Mouse (Mus musculus): ENCODE results near the gene Hivep3. TPM values are rescaled to one million over a fixed set of nuclear protein-coding genes. Genes with fewer than 3 reads are reported as not detected.

Hivep3 gene
- total RNA-seq, 2 experiments from 2014 or later: 5.7 to 6.3 TPM

DNA sequence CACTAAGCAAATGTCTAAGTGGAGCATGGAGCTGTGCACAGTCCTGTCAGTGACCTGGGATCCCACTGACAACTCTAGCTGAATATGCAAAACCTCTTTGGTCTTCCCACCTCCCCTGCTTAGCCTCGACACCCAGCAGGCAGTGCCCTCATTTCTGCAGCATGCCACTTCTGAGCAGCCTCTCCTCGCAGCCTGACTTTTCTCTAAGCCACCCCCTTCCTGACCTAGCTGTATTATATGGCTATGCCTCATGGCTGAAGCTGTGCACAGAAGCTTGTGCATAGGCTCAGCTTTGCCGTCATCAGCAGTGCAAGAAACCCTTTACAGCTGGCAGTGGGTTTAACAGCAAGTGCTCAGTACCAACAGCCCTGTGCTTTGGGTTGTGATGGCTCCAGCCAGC lies 163.0 kb downstream of the Hivep3 start:
- no peak for DNase-seq
- intact Hi-C loops (cut with DNase I): no loop called here

- intact Hi-C loops (cut with DNase I): no loop called here
- no peak for DNase-seq
Observed at GRCm38 (mm10) chr4:119897054-119897855, 163.7 kb downstream of the Hivep3 start.

DNA sequence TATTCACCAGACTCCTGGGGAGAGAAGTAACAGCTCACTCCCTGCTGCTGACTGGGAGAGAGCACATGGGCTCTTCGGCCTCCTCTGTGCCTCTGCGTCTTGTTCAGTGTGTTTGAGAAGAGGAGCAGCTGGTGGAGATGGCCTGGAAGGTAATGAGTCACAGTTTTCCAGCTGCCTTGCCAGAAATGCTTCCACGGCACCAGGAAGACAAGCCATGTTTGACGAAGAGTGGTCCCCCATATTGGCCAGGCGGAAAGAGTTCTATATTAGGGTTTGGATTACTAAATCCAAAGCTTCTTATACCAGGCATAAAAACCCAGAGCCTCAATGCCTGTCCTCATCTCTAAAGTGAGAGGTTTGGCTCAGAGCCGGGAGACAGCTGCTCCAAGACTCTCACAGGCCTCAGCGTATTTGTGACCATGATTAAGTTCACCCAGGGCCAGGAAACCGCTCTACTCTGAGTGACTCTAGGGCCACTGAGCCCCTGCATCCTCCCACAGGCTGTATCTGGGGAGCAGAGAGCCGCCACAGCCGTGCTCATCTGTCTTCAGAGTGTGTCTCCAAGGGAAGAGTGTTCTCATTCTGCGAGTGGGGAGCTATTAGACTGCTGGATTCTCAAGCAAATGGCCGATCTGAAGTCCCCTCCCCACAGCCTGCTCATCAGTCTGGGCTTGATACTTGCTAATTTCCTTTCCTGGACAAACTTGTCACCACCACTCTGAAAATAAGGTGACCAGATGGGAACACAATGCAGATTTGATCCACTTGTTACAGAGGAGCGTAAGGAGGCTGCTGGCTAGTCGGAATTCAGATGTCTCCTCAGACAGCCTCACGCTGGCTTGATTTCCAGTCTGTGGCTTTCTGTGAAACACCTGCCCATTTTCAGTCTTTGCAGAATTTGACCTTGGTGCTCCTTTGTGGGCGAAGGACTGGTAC lies 168.2 kb downstream of the Hivep3 start:
- intact Hi-C loops (cut with DNase I): no loop called here
- DNase-seq: peak; percentile 62 to 63

DNA sequence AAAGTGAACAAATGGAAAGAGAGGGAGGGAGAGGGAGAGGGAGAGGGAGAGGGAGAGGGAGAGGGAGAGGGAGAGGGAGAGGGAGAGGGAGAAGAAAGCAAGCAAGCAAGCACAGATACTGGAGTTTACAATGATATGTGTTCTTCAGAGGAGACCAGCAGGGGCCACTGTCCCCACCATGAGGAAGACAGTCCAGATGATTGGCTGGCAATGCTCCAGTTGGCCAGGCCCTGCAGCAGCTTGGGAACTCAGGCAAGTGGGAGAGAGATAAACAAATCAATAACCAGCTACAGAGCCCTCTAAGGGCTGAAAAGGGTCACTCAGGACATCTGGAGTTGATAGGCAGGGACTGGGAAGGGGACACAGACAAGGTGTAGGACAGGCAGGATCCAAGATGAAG lies 169.7 kb downstream of the Hivep3 start:
- intact Hi-C loops (cut with DNase I): no loop called here
- no peak for DNase-seq

- intact Hi-C loops (cut with DNase I): no loop called here
- no peak for DNase-seq
Observed at GRCm38 (mm10) chr4:119903806-119904205, 170.2 kb downstream of the Hivep3 start.

DNA sequence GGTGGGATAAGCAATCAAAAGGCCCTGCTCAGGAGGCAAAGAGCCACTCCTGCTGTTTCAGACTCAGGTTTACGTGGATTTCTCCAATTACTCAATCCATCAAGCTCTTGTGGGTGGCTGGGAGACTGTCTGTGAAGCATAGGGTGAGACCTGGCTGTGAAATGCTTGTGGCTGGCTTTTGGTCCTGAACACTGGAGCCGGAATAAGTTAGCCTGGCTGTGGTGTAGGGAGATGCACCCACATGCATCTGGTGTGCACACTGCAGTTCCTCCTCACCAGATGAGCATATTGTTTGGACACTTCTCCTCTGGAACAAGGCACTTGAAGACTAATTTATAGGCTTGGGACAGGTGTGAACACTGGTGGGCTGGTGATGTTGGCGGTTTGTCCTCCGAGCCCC lies 170.7 kb downstream of the Hivep3 start:
- intact Hi-C loops (cut with DNase I): no loop called here
- DNase-seq: no peak

GRCm38 (mm10) chr4:119907106-119907505 lies 173.5 kb downstream of the Hivep3 start:
- intact Hi-C loops (cut with DNase I): no loop called here
- no peak for DNase-seq

DNA sequence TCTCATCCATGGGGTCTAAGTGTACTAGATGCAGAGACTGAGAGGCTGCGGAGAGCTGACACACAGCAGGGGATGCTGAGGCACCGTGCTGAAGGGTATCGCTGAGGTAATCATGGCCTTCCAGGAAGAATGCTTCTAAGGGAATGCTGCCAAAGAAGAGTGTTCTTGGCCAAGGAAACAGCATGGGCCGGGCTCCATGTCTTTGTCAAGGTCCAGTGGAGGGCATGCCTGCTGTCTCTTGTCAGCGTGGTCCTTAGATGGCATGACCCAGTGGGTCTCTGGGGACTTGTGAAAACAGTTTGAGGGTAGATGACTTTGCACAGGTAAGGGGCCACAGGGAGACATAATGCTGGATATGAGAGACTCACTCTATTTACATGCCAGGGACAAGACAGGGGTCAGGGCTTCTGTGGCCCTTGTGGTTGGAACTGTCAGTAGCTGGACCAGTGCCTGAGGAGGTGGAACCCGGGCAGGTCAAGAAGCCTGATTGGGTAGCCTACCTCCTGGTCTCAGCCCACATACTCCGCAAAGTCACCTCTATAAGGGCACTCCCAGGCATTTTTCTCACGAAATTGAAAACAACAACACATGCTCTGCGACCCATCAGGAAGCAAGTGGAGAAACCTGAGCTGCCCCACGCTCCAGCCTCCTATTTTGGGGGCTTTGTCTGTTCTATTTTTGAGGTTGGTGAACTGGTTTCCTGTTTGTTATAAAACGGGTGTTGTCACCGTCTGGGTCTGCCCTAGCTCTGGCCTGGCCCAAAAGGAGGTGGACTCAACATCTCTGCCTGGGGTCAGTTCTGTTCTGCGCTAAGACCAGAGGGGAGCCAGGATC lies 177.7 kb downstream of the Hivep3 start:
- intact Hi-C loops (cut with DNase I): no loop called here
- peak; percentile 20 to 34 for DNase-seq

GRCm38 (mm10) chr4:119912216-119912615 lies 178.6 kb downstream of the Hivep3 start:
- intact Hi-C loops (cut with DNase I): no loop called here
- no peak for DNase-seq

DNA sequence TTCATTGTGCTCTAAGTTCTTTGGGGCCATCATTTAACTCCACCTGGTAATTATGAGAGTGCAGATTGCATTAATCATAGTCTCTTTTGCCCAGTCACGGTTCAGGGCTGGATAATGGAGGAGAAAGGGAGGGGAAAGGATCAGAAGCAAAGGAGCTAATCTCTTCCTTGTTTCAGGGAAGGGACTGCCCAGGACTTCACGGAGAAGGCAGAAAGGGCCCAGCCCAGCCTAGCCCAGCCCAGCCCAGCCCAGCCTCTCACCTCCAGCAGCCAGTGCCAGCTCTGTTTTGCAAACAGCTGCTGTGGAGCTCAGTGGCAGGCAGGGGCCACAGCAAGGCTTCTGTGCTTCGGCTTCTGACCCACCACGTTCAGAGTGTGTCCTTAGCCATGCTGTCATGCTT lies 180.6 kb downstream of the Hivep3 start:
- no peak for DNase-seq
- intact Hi-C loops (cut with DNase I): no loop called here

GRCm38 (mm10) chr4:119915069-119915468 lies 181.5 kb downstream of the Hivep3 start:
- DNase-seq: no peak
- intact Hi-C loops (cut with DNase I): loop anchor here (5.0 kb wide), 1 partner anchor 108 kb away; no protein-coding TSS in a partner anchor

DNA sequence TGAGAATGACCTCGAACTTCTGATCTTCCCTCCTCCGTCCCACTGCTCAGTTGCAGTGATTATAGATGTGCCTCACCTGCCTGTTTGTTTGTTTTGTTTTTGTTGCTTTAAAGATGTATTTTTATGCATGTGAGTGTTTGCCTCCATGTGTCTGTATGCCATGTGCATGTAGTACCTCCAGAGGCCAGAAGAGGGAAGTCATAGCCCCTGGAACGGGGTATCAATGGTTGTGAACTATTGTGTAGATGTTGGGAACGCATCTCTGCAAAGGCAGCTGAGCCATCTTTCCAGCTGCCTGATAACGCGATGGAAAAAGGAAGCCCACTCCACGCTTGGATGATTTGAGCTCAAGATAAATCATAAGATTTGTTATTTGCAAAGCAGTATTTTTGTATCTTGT lies 183.9 kb downstream of the Hivep3 start:
- DNase-seq: peak in 1 of 2 experiments; percentile 35
- intact Hi-C loops (cut with DNase I): loop anchor here (5.0 kb wide), 1 partner anchor 110 kb away; no protein-coding TSS in a partner anchor

DNA sequence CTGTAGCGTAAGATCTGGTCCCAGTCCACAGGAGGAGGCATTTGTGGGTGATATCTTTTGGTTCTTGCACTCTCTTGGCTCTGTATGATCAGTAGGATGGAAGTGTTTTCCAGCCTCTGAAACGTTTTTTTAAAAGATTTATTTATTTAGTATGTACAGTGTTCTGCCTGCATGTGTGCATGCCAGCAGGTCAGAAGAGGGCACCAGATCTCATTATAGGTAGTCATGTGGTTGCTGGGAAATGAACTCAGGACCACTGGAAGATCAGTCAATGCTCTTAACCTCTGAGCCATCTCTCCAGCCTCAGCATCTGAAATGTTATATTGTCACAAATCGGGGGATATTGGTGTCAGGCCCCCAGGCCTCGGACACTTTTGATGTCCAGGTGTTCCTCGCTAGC lies 185.8 kb downstream of the Hivep3 start:
- no peak for DNase-seq
- intact Hi-C loops (cut with DNase I): loop anchor here (5.0 kb wide), 1 partner anchor 112 kb away; no protein-coding TSS in a partner anchor

DNA sequence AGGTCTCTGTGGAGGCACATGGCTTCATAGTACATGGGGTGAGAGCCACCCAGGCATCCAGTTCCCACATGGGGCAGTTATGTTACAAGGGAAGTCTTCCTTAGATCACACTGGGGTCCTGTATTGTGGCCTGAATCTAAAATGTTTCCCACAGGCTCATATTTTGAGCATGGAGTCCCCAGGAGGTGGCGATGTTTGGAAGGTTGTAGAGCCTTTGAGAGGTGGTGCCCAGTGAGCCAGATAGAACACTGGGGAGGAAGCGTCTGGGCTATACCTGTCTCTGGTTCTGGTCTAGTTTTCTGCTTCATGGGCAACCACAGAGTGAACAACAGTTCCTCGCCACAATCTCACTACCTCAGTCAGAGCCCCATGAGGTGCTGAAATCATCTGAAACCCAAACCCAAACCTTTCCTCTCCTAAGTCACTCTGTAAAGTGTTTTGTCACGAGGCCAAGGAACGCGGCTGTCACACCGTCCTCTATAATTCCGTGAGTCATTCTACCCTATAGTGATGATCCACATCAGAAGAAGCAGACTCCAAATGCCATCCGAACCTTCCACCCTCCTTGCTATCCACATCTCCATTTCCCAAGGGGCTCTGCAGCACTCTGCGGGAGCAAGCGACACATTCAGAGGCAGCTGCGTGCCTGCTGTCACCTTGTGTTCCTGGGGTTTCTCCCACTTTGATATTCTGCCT lies 187.6 kb downstream of the Hivep3 start:
- DNase-seq: no peak
- intact Hi-C loops (cut with DNase I): loop anchor here (5.0 kb wide), 1 partner anchor 181 kb away; no protein-coding TSS in a partner anchor

DNA sequence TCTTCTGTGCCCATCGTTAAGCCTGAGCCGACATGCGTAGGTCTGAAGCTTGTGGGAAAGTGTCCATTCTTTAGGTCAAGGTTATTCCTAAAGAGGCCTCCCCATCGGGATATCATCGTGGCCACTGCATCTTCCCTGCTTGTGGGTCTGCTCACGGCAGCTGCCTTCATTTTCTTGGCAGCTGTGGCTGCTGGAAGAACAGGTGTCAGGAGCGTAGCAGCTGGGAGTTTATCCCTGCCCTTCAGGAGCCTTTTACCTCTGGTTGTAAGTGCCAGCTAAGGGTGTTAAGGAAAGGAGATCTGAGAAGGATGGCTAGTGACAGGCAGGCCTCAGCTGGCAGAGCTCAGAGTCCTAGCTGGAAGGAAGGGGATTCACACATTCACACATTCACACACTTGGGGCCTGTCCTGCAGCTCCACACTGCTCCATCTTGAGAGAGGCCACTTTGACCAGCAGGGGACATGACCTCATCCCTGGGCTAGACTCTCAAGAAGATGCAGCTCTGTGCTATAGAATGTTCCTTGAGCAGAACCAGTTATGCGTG lies 188.2 kb downstream of the Hivep3 start:
- no peak for DNase-seq
- intact Hi-C loops (cut with DNase I): loop anchor here (5.0 kb wide), 1 partner anchor 181 kb away; no protein-coding TSS in a partner anchor

DNA sequence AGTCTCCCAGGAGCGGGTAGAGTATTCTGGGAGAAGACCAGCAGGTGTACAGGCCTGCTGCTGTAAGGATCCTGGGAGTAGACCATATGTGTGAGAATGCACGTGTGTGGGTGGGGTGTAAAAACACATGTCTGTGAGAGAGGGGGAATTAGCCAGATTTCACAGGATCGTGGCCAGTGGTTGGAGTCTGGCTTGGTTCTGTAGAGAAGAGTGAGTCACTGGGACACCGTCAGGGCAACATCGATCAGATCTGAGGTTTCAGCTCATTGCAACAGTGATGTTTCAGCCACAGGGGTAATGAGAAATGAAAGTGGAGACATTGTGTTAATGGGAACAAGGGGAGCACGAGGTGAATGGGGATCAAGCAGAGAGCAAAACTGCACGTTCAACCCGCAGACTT lies 189.4 kb downstream of the Hivep3 start:
- DNase-seq: no peak
- intact Hi-C loops (cut with DNase I): loop anchor here (5.0 kb wide), 1 partner anchor 179 kb away; no protein-coding TSS in a partner anchor

DNA sequence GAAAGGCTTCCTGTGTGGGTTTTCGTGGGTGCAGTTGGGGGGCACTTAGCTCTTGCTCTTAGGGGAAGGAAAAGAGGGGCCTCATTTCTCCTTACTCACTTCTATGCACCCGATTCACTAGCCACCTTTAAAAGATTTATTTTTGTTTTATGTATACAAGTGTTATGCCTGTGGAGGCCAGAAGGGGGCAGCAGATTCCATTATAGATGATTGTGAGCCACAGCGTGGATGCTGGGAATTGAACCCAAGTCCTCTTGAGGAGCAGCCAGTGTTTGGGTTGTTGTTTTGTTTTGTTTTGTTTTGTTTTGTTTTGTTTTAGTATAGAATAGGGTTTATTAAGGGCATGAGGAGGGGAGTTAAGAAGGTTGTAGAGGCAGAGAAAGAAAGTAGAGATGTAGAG lies 189.8 kb downstream of the Hivep3 start:
- DNase-seq: no peak
- intact Hi-C loops (cut with DNase I): loop anchor here (5.0 kb wide), 1 partner anchor 179 kb away; no protein-coding TSS in a partner anchor

DNA sequence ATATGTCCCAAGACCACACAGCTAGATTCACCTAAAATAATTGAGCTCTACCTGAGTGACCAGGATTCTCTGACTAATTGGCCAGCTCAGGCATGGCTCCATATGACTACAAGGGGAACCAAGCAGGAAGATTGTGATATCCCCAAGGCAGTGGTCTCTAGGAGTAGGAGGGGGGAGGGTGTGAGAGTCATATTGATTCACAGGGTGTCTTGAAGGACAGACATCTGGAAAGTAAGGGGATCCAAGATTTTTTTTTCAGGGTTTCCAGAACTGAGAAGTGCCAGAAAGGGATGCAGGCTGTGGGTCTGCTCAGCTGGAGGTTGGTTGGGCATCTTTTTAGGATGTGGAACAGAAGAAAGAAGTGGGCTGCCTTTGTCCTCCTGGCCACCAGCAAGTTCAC lies 191.5 kb downstream of the Hivep3 start:
- intact Hi-C loops (cut with DNase I): no loop called here
- no peak for DNase-seq

DNA sequence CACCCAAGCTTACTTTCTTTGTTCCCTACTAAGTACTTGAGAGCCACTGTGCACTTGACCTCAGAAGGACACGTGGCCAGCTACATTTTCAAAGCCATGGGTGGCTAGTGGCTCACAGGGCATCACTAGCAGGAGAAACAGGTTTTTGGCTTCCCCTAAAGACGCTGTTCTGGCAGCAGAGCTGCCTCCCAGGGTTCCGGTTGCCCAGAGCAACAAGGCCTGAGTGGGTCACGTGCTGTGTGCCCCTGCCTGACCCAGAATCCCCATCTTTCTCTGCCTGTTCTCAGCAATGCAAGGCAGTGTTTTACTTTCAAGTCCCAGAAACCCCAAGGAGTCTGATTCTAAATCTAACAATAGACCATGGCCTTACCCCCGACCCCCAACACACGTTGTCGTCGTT lies 198.3 kb downstream of the Hivep3 start:
- DNase-seq: no peak
- intact Hi-C loops (cut with DNase I): no loop called here

Measured in heart, postnatal 36 days (tissue).